Mouse (Mus musculus) midbrain, embryonic 14.5 days (tissue): ENCODE measurements at regions not wholly inside any gene's neighbourhood (a gene's known extent, or its start where the extent isn't known, plus 50 kb on each side); places are given as distances from the start of the nearest gene placed in this dataset.

Source experiments
- ATAC-seq: fragments of 200-750 bp; cut with Nextera tagmentation; 2 replicates; pipeline ENCODE4 v1.8.0; 2017; ENCODE audit warnings: moderate number of reproducible peaks, moderate library complexity; ENCODE audit not compliant: low FRiP score, low TSS enrichment
- DNase-seq: peaks from one replicate; pipeline ENCODE4 v3.0.0-alpha.2; 2015
- H3K27ac ChIP-seq: fragments of 300-500 bp; sonication (generic); replicated peaks from 2 replicates; pipeline ENCODE4 v1.5.1; 2014; ENCODE audit warnings: mild to moderate bottlenecking, low read depth, low read length, moderate library complexity
- H3K27me3 ChIP-seq: fragments of 300-500 bp; sonication (generic); 2 replicates; pipeline ENCODE4 v1.6.1; 2014; ENCODE audit warnings: low read length, control low read depth, mixed read lengths; ENCODE audit not compliant: control insufficient read depth, insufficient read depth
- H3K36me3 ChIP-seq: fragments of 300-500 bp; sonication (generic); 2 replicates; pipeline ENCODE4 v1.6.1; 2014; ENCODE audit warnings: low read length, control low read depth; ENCODE audit not compliant: control insufficient read depth, insufficient read depth
- H3K4me1 ChIP-seq: fragments of 300-500 bp; sonication (generic); 2 replicates; pipeline ENCODE4 v1.6.1; 2014; ENCODE audit warnings: mild to moderate bottlenecking, antibody characterized with exemption, low read length, control low read depth; ENCODE audit not compliant: control insufficient read depth, insufficient read depth
- H3K4me2 ChIP-seq: fragments of 300-500 bp; sonication (generic); 2 replicates; pipeline ENCODE4 v1.6.1; 2014; ENCODE audit warnings: mild to moderate bottlenecking, low read length, moderate library complexity
- H3K4me3 ChIP-seq: fragments of 300-500 bp; sonication (generic); replicated peaks from 2 replicates; pipeline ENCODE4 v1.5.1; 2014; ENCODE audit warnings: low read depth, low read length
- H3K9ac ChIP-seq: fragments of 300-500 bp; sonication (generic); replicated peaks from 2 replicates; pipeline ENCODE4 v1.6.1; 2014; ENCODE audit warnings: mild to moderate bottlenecking, low read length, moderate library complexity
- H3K9me3 ChIP-seq: fragments of 300-500 bp; sonication (generic); 2 replicates; pipeline ENCODE4 v1.6.1; 2016; ENCODE audit warnings: low read length, control low read depth, mixed read lengths; ENCODE audit not compliant: control insufficient read depth
- WGBS: fragments of 180-500 bp; shearing (Covaris S2); extraction: QIAGEN DNeasy Blood & Tissue Kit; methylation state at CpG from one replicate; pipeline ENCODE4 v1.1.7; 2014; 5-methylcytosine and 5-hydroxymethylcytosine counted together

GRCm38 (mm10) chr2:83507901-83508300, 136.3 kb upstream of the Zc3h15 start:
- H3K4me1 ChIP-seq, result no peaks in the 10 kb centered on the region
- no peaks in the 10 kb centered on the region for H3K9me3 ChIP-seq
- H3K27ac ChIP-seq, result no peak overlapping the region
- H3K4me2 ChIP-seq, result no peak overlapping the region
- DNase-seq, result no peak
- no peaks in the 10 kb centered on the region for H3K27me3 ChIP-seq
- WGBS, result 69% methylated on average over 4 of the region's 4 CpGs
- no peak overlapping the region for H3K4me3 ChIP-seq
- no peak overlapping the region for H3K9ac ChIP-seq
- ATAC-seq, result no peak
- no peaks in the 10 kb centered on the region for H3K36me3 ChIP-seq

- no peak overlapping the region for H3K9ac ChIP-seq
- no peaks in the 10 kb centered on the region for H3K4me1 ChIP-seq
- H3K9me3 ChIP-seq, result no peaks in the 10 kb centered on the region
- no peaks in the 10 kb centered on the region for H3K36me3 ChIP-seq
- H3K4me2 ChIP-seq, result no peak overlapping the region
- ATAC-seq, result 0 out of 2 replicates have a peak, but pooled peaks have one; percentile 37
- DNase-seq, result no peak
- no peaks in the 10 kb centered on the region for H3K27me3 ChIP-seq
- H3K4me3 ChIP-seq, result no peak overlapping the region
- H3K27ac ChIP-seq, result no peak overlapping the region
Observed at GRCm38 (mm10) chr2:83549454-83549853, 94.8 kb upstream of the Zc3h15 start.

- Histone ChIP-seq H3K9me3 (no peaks in the 10 kb centered on the region), H3K9ac (no peak overlapping the region), H3K27me3 (no peaks in the 10 kb centered on the region), H3K4me2 (no peak overlapping the region), H3K4me1 (no peaks in the 10 kb centered on the region), H3K4me3 (no peak overlapping the region), H3K27ac (no peak overlapping the region), H3K36me3 (no peaks in the 10 kb centered on the region)
- DNase-seq, result peak; percentile 42
- ATAC-seq, result no peak
- WGBS, result 64% methylated on average over 3 of the region's 3 CpGs
Observed at GRCm38 (mm10) chr2:83552329-83552728, 91.9 kb upstream of the Zc3h15 start.
